Mouse (Mus musculus): ENCODE data around the gene Arhgap27. TPM values are rescaled to one million over a fixed set of nuclear protein-coding genes. Genes with fewer than 3 reads are reported as not detected.
A peak's percentile ranks its signal among the peaks of the same experiment; 100 is the strongest.
"Not testable (repeated sequence)": the region's sequence is repeated elsewhere in the genome, so short reads cannot be mapped to it uniquely, and the experiment has no call there.

Arhgap27 gene
- total RNA-seq, 2 experiments from 2014 or later, result 9.8 to 10.1 TPM

GRCm38 (mm10) chr11:103335561-103335960 is 27.9 kb downstream of the Arhgap27 start:
- DNase-seq (ENCODE audit: low spot score in 2 of 2), result no peak

GRCm38 (mm10) chr11:103334925-103335324 is 28.6 kb downstream of the Arhgap27 start:
- DNase-seq (ENCODE audit: low spot score in 2 of 2), result no peak

GRCm38 (mm10) chr11:103333719-103334398 is 29.6 kb downstream of the Arhgap27 start:
- DNase-seq (ENCODE audit: low spot score in 2 of 2), result no peak

GRCm38 (mm10) chr11:103332890-103333651 is 30.4 kb downstream of the Arhgap27 start:
- no peak for DNase-seq (ENCODE audit: low spot score in 2 of 2)

- DNase-seq (ENCODE audit: low spot score in 2 of 2), result peak; percentile 80 to 84
Measured at GRCm38 (mm10) chr11:103332186-103332889, 31.2 kb downstream of the Arhgap27 start.

GRCm38 (mm10) chr11:103331502-103332185 is 31.8 kb downstream of the Arhgap27 start:
- no peak for DNase-seq (ENCODE audit: low spot score in 2 of 2)

- no peak for DNase-seq (ENCODE audit: low spot score in 2 of 2)
Measured at GRCm38 (mm10) chr11:103330651-103331319, 32.7 kb downstream of the Arhgap27 start.

GRCm38 (mm10) chr11:103326950-103327349 is 36.5 kb downstream of the Arhgap27 start:
- peak; percentile 82 to 84 for DNase-seq (ENCODE audit: low spot score in 2 of 2)

- DNase-seq (ENCODE audit: low spot score in 2 of 2), result peak; percentile 65 to 68
Measured at GRCm38 (mm10) chr11:103325172-103325571, 38.3 kb downstream of the Arhgap27 start.

- no peak for DNase-seq (ENCODE audit: low spot score in 2 of 2)
Measured at GRCm38 (mm10) chr11:103324723-103325122, 38.8 kb downstream of the Arhgap27 start.

GRCm38 (mm10) chr11:103322832-103323231 is 40.7 kb downstream of the Arhgap27 start:
- not testable (repeated sequence) for DNase-seq (ENCODE audit: low spot score in 2 of 2)

GRCm38 (mm10) chr11:103320646-103321045 is 42.8 kb downstream of the Arhgap27 start:
- no peak for DNase-seq (ENCODE audit: low spot score in 2 of 2)

GRCm38 (mm10) chr11:103320196-103320595 is 43.3 kb downstream of the Arhgap27 start:
- no peak for DNase-seq (ENCODE audit: low spot score in 2 of 2)

GRCm38 (mm10) chr11:103318042-103318441 is 45.5 kb downstream of the Arhgap27 start:
- DNase-seq (ENCODE audit: low spot score in 2 of 2), result no peak

GRCm38 (mm10) chr11:103315379-103315778 is 48.1 kb downstream of the Arhgap27 start:
- DNase-seq (ENCODE audit: low spot score in 2 of 2), result no peak

- DNase-seq (ENCODE audit: low spot score in 2 of 2), result no peak
Measured at GRCm38 (mm10) chr11:103314736-103315374, 48.6 kb downstream of the Arhgap27 start.

- DNase-seq (ENCODE audit: low spot score in 2 of 2), result no peak
Measured at GRCm38 (mm10) chr11:103313542-103313941, 50.0 kb downstream of the Arhgap27 start.

- DNase-seq (ENCODE audit: low spot score in 2 of 2), result no peak
Measured at GRCm38 (mm10) chr11:103312655-103313255, 50.7 kb downstream of the Arhgap27 start.

GRCm38 (mm10) chr11:103311960-103312611 is 51.4 kb downstream of the Arhgap27 start:
- DNase-seq (ENCODE audit: low spot score in 2 of 2), result no peak
